Mouse (Mus musculus): ENCODE measurements at regions not wholly inside any gene's neighbourhood (a gene's known extent, or its start where the extent isn't known, plus 50 kb on each side); places are given as distances from the start of the nearest gene placed in this dataset.
A peak's percentile ranks its signal among the peaks of the same experiment; 100 is the strongest.

DNA sequence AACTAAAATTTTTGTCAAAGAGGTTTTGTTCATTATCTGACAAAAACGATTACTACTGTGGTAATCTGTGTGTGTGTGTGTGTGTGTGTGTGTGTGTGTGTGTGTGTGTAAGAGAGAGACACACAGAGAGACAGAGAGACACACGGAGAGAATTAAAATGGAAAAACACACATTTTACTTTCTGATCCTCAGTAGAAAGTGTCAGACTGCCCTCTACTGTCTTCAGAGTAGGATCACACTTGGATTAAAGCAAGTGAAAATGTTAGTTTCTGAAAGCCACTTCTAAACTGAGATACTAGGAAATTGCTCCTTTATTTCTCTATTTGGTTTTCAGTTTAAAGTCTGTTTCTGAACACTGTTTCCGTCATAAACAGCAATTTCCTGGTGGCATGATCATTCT, 57.3 kb upstream of the Cylc1 start:
- ATAC-seq (ENCODE audit: low FRiP score): 0 out of 2 replicates have a peak, but pooled peaks have one; percentile 49
- Histone ChIP-seq H3K9ac (no peak overlapping the region), H3K36me3 (replicated peaks) (no peaks in the 10 kb centered on the region), H3K4me3 (replicated peaks) (no peak overlapping the region), H3K4me2 (no peak overlapping the region), H3K4me1 (no peaks in the 10 kb centered on the region), H3K9me3 (no peaks in the 10 kb centered on the region), H3K27ac (no peak overlapping the region), H3K27me3 (no peaks in the 10 kb centered on the region)
- WGBS: 29% methylated on average over 3 of the region's 3 CpGs
